Comparison of ENCODE assay signal across 20 mouse cellular contexts in the genomic region with DNA sequence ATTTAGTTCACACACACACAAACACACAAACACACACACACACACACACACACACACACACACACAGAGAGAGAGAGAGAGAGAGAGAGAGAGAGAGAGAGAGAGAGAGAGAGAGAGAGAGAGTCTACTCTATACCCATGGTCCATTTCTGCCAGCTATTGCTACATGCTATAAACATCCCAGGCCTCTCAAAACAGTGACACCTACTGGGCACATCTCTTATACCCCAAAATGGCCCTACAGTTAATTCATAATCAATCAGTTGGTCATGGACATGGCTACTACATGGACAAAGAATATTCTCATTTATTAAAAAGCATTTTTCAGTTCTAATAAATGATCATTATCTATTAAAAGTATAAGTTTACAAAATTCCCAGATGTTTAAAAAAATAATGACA.
DNase-seq lines count a peak whose midpoint lies in the region; ATAC-seq and TF ChIP-seq lines count a peak whose summit lies in the region.
"Had no signal": no experiment of that assay in that cellular context is flagged by ENCODE, and none has a peak within 500 bp of the region (broad histone marks: within the 10 kb centered on the region; RNA-seq: fewer than 3 reads in every experiment).

No protein-coding gene starts in this region.

- TF ChIP-seq POLR2A in kidney, adult 2 months (IDR thresholded peaks at IDR 0.05; ENCODE audit: low read depth, low read length), result no peak
- TF ChIP-seq POLR2A in lung, adult 2 months (IDR thresholded peaks at IDR 0.05; ENCODE audit: borderline replicate concordance, extremely low read depth, low read depth, low read length), result no peak

- H3K36me3 ChIP-seq in kidney, adult 2 months (ENCODE audit: control insufficient read depth, insufficient read depth, low read length), result no peaks in the 10 kb centered on the region
- no peaks in the 10 kb centered on the region for H3K36me3 ChIP-seq in kidney, embryonic 16.5 days (ENCODE audit: insufficient read depth, low read length)
- no peaks in the 10 kb centered on the region for H3K36me3 ChIP-seq in forebrain, embryonic 14.5 days (ENCODE audit: control insufficient read depth, insufficient read depth, low read length)
- no peaks in the 10 kb centered on the region for H3K36me3 ChIP-seq in hindbrain, embryonic 14.5 days (replicated peaks; ENCODE audit: control insufficient read depth, insufficient read depth)
- H3K36me3 ChIP-seq: embryonic facial prominence, embryonic 12.5 days; G1E; lung, embryonic 15.5 days; midbrain, embryonic 15.5 days; neural tube, embryonic 15.5 days had no signal

- DNase-seq in kidney, adult 2 months, result peak; percentile 13
- peak; percentile 8 for DNase-seq in lung, postnatal 10 days
- DNase-seq in lung, adult 2 months, result no peak
- DNase-seq in c-Kit-positive CD71-positive TER-119-negative erythroid progenitor cells, embryonic 14.5 days (ENCODE audit: low read depth), result peak; percentile 2
- DNase-seq in forebrain, embryonic 14.5 days (ENCODE audit: low spot score), result no peak
- DNase-seq in hindbrain, embryonic 14.5 days (ENCODE audit: low spot score), result no peak
- DNase-seq: adrenal gland, postnatal 25 days; cerebellum, adult 11 months; gastrocnemius, postnatal 10 days; left cerebral cortex, postnatal 4 days; right cerebral cortex, postnatal 14 days; thymus, postnatal 4 days had no signal

- no peaks in the 10 kb centered on the region for H3K4me1 ChIP-seq in kidney, adult 2 months (ENCODE audit: control insufficient read depth, insufficient read depth, low read length)
- H3K4me1 ChIP-seq in kidney, embryonic 16.5 days (ENCODE audit: insufficient read depth, low read length), result no peaks in the 10 kb centered on the region
- H3K4me1 ChIP-seq in lung, adult 2 months (ENCODE audit: control insufficient read depth, insufficient read depth, low read length), result no peaks in the 10 kb centered on the region
- H3K4me1 ChIP-seq in forebrain, embryonic 14.5 days (ENCODE audit: control insufficient read depth, insufficient read depth, low read length), result peaks cover 8% of the 10 kb centered on the region; the same call in 1 of the 2 replicates
- no peaks in the 10 kb centered on the region for H3K4me1 ChIP-seq in hindbrain, embryonic 14.5 days (replicated peaks; ENCODE audit: control insufficient read depth, insufficient read depth, low read length)
- H3K4me1 ChIP-seq: embryonic facial prominence, embryonic 12.5 days; lung, embryonic 15.5 days; midbrain, embryonic 15.5 days; neural tube, embryonic 15.5 days had no signal

- no peak for TF ChIP-seq CTCF in kidney, adult 2 months (conservative IDR thresholded peaks at IDR 0.05; ENCODE audit: insufficient read depth, insufficient read length, low read depth, low read length)
- TF ChIP-seq CTCF in lung, adult 2 months (IDR thresholded peaks at IDR 0.05; ENCODE audit: insufficient read depth, low read length), result no peak

- no peak overlapping the region for H3K4me2 ChIP-seq in kidney, embryonic 16.5 days (replicated peaks; ENCODE audit: low read depth, low read length)
- no peak overlapping the region for H3K4me2 ChIP-seq in forebrain, embryonic 14.5 days (ENCODE audit: low read length)
- H3K4me2 ChIP-seq in hindbrain, embryonic 14.5 days (replicated peaks), result no peak overlapping the region
- H3K4me2 ChIP-seq: embryonic facial prominence, embryonic 12.5 days; forebrain, embryonic 13.5 days; lung, embryonic 15.5 days; midbrain, embryonic 15.5 days; neural tube, embryonic 15.5 days had no signal

- no peak overlapping the region for H3K4me3 ChIP-seq in kidney, adult 2 months (ENCODE audit: insufficient read depth, low read depth, low read length)
- no peak overlapping the region for H3K4me3 ChIP-seq in kidney, embryonic 16.5 days (ENCODE audit: low read length)
- no peak overlapping the region for H3K4me3 ChIP-seq in lung, adult 2 months (replicated peaks; ENCODE audit: extremely low read depth, low read depth, low read length)
- no peak overlapping the region for H3K4me3 ChIP-seq in forebrain, embryonic 14.5 days (ENCODE audit: low read depth, low read length)
- no peak overlapping the region for H3K4me3 ChIP-seq in hindbrain, embryonic 14.5 days (replicated peaks; ENCODE audit: low read length)
- H3K4me3 ChIP-seq: embryonic facial prominence, embryonic 12.5 days; forebrain, embryonic 13.5 days; lung, embryonic 15.5 days; midbrain, embryonic 15.5 days; neural tube, embryonic 15.5 days had no signal

- H3K9me3 ChIP-seq in kidney, embryonic 16.5 days (ENCODE audit: low read length), result no peaks in the 10 kb centered on the region
- no peaks in the 10 kb centered on the region for H3K9me3 ChIP-seq in forebrain, embryonic 14.5 days (replicated peaks; ENCODE audit: control insufficient read depth, low read length)
- no peaks in the 10 kb centered on the region for H3K9me3 ChIP-seq in hindbrain, embryonic 14.5 days (ENCODE audit: control insufficient read depth, low read length)
- H3K9me3 ChIP-seq: embryonic facial prominence, embryonic 12.5 days; forebrain, embryonic 13.5 days; G1E; lung, embryonic 15.5 days; midbrain, embryonic 15.5 days; neural tube, embryonic 15.5 days had no signal

- ATAC-seq in kidney, embryonic 16.5 days (ENCODE audit: low FRiP score, low TSS enrichment), result no peak
- no peak for ATAC-seq in forebrain, embryonic 14.5 days
- ATAC-seq in hindbrain, embryonic 14.5 days (ENCODE audit: low FRiP score), result no peak
- ATAC-seq: forebrain, embryonic 13.5 days; hindbrain, embryonic 16.5 days; midbrain, embryonic 15.5 days had no signal

- no peak overlapping the region for H3K9ac ChIP-seq in kidney, embryonic 16.5 days (replicated peaks; ENCODE audit: low read length)
- H3K9ac ChIP-seq in forebrain, embryonic 14.5 days (ENCODE audit: low read length), result no peak overlapping the region
- no peak overlapping the region for H3K9ac ChIP-seq in hindbrain, embryonic 14.5 days
- H3K9ac ChIP-seq: embryonic facial prominence, embryonic 12.5 days; forebrain, embryonic 13.5 days; lung, embryonic 15.5 days; midbrain, embryonic 15.5 days; neural tube, embryonic 15.5 days had no signal

- H3K27me3 ChIP-seq in kidney, adult 2 months (replicated peaks; ENCODE audit: control insufficient read depth, insufficient read depth, low read length), result no peaks in the 10 kb centered on the region
- H3K27me3 ChIP-seq in kidney, embryonic 16.5 days (ENCODE audit: insufficient read depth, low read length), result no peaks in the 10 kb centered on the region
- H3K27me3 ChIP-seq in forebrain, embryonic 14.5 days (replicated peaks; ENCODE audit: control insufficient read depth, insufficient read depth, low read length), result no peaks in the 10 kb centered on the region
- no peaks in the 10 kb centered on the region for H3K27me3 ChIP-seq in hindbrain, embryonic 14.5 days (ENCODE audit: control insufficient read depth, insufficient read depth, low read length)
- H3K27me3 ChIP-seq: embryonic facial prominence, embryonic 12.5 days; forebrain, embryonic 13.5 days; lung, embryonic 15.5 days; midbrain, embryonic 15.5 days; neural tube, embryonic 15.5 days had no signal

- no peak overlapping the region for H3K27ac ChIP-seq in kidney, adult 2 months (ENCODE audit: insufficient read depth, low read depth, low read length)
- H3K27ac ChIP-seq in kidney, embryonic 16.5 days (ENCODE audit: low read length), result no peak overlapping the region
- no peak overlapping the region for H3K27ac ChIP-seq in forebrain, embryonic 14.5 days (ENCODE audit: low read depth, low read length)
- no peak overlapping the region for H3K27ac ChIP-seq in hindbrain, embryonic 14.5 days
- H3K27ac ChIP-seq: embryonic facial prominence, embryonic 12.5 days; forebrain, embryonic 13.5 days; lung, embryonic 15.5 days; midbrain, embryonic 15.5 days; neural tube, embryonic 15.5 days had no signal

Comparison
In these comparisons a context has a peak if more than half of its experiments do, and no peak if none do; other contexts are left out.
1. DNase-seq: peak in kidney, adult 2 months (single experiment), lung, postnatal 10 days (single experiment) and c-Kit-positive CD71-positive TER-119-negative erythroid progenitor cells, embryonic 14.5 days (single experiment); none in lung, adult 2 months (single experiment), forebrain, embryonic 14.5 days (single experiment) and hindbrain, embryonic 14.5 days (single experiment).